Mouse (Mus musculus): Measurements from ENCODE around the gene Tsen2. TPM values are rescaled to one million over a fixed set of nuclear protein-coding genes. Genes with fewer than 3 reads are reported as not detected.

Tsen2 gene
- total RNA-seq, 1 experiment from 2014 or later, result 20.9 TPM

GRCm38 (mm10) chr6:115593252-115593651, 48.8 kb downstream of the Tsen2 start:
- no peak for ATAC-seq (replicated peaks; ENCODE audit: low read depth, poor library complexity, severe bottlenecking)

- ATAC-seq (replicated peaks; ENCODE audit: low read depth, poor library complexity, severe bottlenecking), result peak; percentile 98
Measured at GRCm38 (mm10) chr6:115594463-115594862, 50.0 kb downstream of the Tsen2 start.

DNA sequence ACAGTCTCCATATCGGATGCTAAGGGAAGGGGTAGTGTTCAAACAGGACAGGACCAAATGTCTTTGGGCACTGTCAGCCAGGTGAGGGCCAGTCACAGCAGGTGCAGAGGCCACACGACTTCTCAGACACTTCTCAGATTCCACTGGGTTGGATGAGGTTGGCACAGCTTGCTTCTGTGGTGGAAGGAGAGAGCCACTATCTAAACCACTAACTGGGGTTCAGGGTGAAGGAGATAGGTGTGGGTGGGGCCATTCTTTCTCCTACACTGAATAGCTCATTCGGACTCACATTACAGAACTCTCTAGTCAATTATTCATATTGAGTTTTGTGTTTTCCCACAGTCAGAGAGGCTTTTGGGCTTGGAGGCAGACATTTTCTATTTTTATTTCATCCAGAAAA, 51.2 kb downstream of the Tsen2 start:
- peak; percentile 27; the same call in 1 of the 2 replicates for ATAC-seq (replicated peaks; ENCODE audit: low read depth, poor library complexity, severe bottlenecking)

DNA sequence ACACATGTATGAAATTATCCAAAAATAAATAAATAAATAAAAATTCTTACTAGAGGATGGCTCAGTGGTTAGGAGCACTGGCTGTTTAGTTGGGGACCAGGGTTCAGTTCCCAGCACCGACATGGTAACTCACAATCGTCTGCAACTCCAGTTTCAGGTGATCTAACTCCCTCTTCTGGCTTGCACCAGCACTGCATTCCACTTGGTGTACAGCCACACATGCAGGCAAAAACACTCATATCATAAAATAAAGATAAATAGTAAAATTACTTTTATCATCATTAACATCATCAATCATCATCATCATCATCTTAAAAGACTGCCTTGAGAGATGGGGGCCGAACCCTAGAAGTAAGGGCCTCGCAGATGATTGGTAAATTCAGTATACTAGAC, 56.9 kb downstream of the Tsen2 start:
- no peak for ATAC-seq (replicated peaks; ENCODE audit: low read depth, poor library complexity, severe bottlenecking)

DNA sequence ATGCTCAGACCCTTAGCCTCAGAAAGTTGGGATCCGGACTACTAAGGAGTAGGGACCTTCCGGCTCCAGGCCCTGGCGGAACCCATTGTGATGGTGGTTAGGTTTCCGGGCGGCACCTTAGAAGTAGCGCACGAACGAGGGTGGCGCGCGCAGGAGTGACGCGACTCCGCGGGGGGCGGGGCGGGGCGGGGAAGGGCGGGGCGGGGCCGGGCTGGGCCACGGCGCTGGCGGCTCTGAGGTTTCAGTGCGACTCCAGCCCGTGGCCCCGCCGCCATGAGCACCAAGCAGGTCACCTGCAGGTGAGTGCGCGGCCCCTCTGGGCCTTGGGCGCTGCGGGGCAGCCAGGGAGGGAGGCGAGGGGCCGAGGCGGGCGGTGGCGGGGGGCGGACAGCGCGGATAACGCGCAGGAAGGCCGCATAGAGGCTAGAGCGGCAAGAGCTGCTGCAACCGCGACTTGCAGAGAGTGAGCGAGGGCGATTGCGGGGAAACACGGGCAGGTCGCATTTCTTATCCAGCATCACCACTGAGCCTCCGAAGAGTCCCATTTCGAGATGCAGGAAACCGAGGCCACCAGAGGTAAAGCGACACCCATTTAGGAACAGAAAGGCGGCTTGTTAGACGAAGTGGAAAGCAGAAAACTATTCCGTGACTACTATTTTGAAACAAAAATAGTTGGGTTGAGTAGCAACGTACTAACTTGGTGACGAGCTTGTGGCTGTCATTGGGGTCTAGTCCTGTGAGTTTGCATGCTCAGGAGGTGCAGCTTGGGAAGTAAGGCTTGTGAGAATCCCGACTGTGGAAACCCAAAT, 57.5 kb downstream of the Tsen2 start, which contains the start of gene Mkrn2:
TSS of gene Mkrn2 (plus strand) at position 188 of the 809 bp plus-strand sequence.
- peak; percentile 87 for ATAC-seq (replicated peaks; ENCODE audit: low read depth, poor library complexity, severe bottlenecking)

GRCm38 (mm10) chr6:115606461-115606860, 62.0 kb downstream of the Tsen2 start:
- ATAC-seq (replicated peaks; ENCODE audit: low read depth, poor library complexity, severe bottlenecking), result no peak

GRCm38 (mm10) chr6:115607429-115607828, 63.0 kb downstream of the Tsen2 start:
- ATAC-seq (replicated peaks; ENCODE audit: low read depth, poor library complexity, severe bottlenecking), result no peak

DNA sequence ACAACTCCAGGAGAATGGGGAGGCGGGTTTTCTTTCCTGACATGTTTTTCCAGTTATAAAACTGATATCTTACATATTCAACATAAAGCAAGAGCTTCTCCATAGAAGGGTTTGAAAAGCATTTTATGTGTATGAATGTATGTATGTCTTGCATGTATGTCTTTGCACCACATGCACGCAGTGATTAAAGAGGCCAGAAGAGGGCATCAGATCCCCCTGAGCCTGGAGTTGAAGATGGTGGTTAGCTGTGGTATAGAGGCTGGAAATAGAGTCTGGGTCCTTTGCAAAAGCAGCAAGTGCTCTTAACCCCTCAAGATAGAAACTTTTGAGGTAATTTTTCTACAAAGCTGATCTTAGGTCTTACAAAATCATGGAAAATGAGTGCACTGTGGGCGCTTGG, 64.7 kb downstream of the Tsen2 start:
- peak; percentile 85 for ATAC-seq (replicated peaks; ENCODE audit: low read depth, poor library complexity, severe bottlenecking)

GRCm38 (mm10) chr6:115610301-115610700, 65.8 kb downstream of the Tsen2 start:
- ATAC-seq (replicated peaks; ENCODE audit: low read depth, poor library complexity, severe bottlenecking), result no peak

DNA sequence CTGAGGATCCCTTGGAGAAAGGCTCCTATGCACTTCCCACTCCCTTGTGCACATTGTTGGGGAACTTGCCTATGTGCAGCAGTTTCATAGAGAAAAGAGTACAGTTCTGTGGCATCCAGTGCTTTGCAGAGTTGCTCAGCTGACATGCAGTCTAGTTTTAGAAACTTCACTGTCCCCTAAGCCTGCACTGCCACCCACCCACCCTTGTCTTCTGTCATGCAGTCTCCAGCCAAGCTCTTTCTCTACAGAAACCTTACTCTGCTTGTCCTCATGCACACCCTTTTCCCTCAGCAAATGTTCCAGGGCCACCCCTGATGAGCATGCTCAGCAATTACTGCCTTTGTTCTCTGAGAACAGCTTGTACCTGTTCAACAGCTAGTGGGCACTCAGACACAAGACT, 69.3 kb downstream of the Tsen2 start:
- ATAC-seq (replicated peaks; ENCODE audit: low read depth, poor library complexity, severe bottlenecking), result no peak

- ATAC-seq (replicated peaks; ENCODE audit: low read depth, poor library complexity, severe bottlenecking), result no peak
Measured at GRCm38 (mm10) chr6:115615983-115616382, 71.5 kb downstream of the Tsen2 start.

- ATAC-seq (replicated peaks; ENCODE audit: low read depth, poor library complexity, severe bottlenecking), result peak; percentile 91
Measured at GRCm38 (mm10) chr6:115619818-115620217, 75.4 kb downstream of the Tsen2 start.

DNA sequence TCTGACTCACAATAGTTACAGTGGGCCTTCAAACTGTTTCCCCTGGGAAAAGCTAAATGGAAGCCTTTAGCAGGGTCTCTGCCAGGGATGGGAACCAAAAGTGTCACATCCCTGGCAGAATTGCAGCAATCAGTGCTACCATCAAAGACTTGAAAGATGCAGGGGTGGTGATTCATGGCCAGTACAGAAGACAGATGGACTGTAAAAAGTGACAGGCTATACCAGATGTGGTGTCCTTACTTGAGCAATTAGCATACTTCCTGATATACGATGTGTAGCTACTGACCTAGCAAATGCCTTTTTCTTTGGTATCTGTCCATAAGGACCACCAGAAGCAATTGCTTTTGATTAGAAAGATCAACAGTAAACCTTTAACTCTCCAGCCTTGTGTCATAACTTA, 76.5 kb downstream of the Tsen2 start:
- ATAC-seq (replicated peaks; ENCODE audit: low read depth, poor library complexity, severe bottlenecking), result no peak

DNA sequence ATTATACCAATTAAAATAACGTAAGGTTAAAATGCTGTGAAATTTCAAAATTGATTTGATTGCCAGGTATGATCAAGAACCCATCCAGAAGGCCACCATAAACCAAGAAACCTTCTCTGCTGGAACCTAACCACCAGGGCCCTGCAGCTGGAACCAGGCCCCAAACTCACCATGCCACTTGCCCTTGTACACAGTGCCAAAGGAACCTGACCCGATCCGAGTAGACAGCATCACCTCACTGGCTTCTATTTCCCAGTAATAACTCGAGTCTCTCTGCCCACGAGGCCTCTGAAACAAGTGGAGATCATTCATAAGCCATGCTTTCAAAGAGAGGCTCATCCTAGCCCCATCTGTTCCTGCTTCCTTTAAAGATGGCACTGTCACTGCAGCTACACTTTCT, 81.7 kb downstream of the Tsen2 start:
- no peak for ATAC-seq (replicated peaks; ENCODE audit: low read depth, poor library complexity, severe bottlenecking)

Other genes starting within 250 kb of the Tsen2 start
- gene Pparg, start 183.7 kb upstream of the Tsen2 start, total RNA-seq (2017), result 1.5 TPM in 1 of 2 replicates, not detected in the other
- not detected in 2 replicates for gene Mkrn2os, start 47.9 kb downstream of the Tsen2 start, total RNA-seq (2017)
- 19.9 and 21.8 TPM in 2 replicates for gene Mkrn2, start 57.2 kb downstream of the Tsen2 start, total RNA-seq (2017)
- 68.9 and 70.8 TPM in 2 replicates for gene Raf1, start 132.0 kb downstream of the Tsen2 start, total RNA-seq (2017)
- gene Tmem40, start 217.7 kb downstream of the Tsen2 start, total RNA-seq (2017), result 29.5 and 39.6 TPM in 2 replicates
- 3.4 and 3.7 TPM in 2 replicates for gene Cand2, start 229.9 kb downstream of the Tsen2 start, total RNA-seq (2017)